Mouse (Mus musculus) G1E (cell line): ENCODE data around the gene Gm10277.
A peak's percentile ranks its signal among the peaks of the same experiment; 100 is the strongest.

Source experiments
- CTCF ChIP-seq: IDR thresholded peaks from 2 replicates; pipeline ENCODE4 v1.5.1; 2012; ENCODE audit warnings: low read depth, low read length, inconsistent platforms, mixed read lengths
- GATA1 ChIP-seq: IDR thresholded peaks from 2 replicates; pipeline ENCODE4 v1.6.1; 2012; ENCODE audit warnings: borderline replicate concordance, low read length, inconsistent platforms, mixed read lengths
- POLR2AphosphoS5 ChIP-seq: IDR thresholded peaks from 2 replicates; pipeline ENCODE4 v1.6.1; 2012; ENCODE audit warnings: low read depth, low read length, inconsistent platforms; ENCODE audit not compliant: insufficient replicate concordance
- TAL1 ChIP-seq: conservative IDR thresholded peaks from 2 replicates; pipeline ENCODE4 v1.6.1; 2012; ENCODE audit warnings: low read depth, low read length, inconsistent platforms, mixed read lengths

DNA sequence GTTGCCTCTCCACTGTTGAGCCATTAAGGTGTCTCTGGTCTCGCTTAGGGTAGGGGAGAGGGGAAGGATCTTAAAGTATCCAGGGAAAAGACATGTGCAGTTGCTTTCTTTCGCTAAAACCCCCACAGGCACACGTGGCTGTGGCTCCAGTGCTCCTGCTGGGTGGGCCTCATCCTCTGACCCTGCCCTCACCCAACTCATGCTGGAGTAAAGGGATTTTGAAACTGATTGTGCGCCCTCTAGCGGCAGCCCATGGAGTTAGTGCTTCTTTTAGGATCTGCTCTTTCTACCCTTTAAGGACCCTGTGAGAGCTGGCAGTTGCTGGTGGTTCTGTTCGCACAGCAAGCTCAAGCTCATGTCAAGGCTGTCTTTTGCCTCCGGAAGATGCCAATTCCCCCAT, 35.2 kb upstream of the Gm10277 start:
- TF ChIP-seq CTCF (peak; percentile 96), GATA1 (no peak), TAL1 (no peak), POLR2AphosphoS5 (no peak)
